Mouse (Mus musculus): ENCODE results near the gene Hcfc1. TPM values are rescaled to one million over a fixed set of nuclear protein-coding genes. Genes with fewer than 3 reads are reported as not detected.

Gene Hcfc1
- polyA plus RNA-seq (2012; rRNA removed) (28.9 and 33.2 TPM in 2 replicates), polyA plus RNA-seq (2014; fragmentation: Nextera tagmentation; extraction: Ambion mirVana) (35.1 and 42.8 TPM in 2 replicates)

DNA sequence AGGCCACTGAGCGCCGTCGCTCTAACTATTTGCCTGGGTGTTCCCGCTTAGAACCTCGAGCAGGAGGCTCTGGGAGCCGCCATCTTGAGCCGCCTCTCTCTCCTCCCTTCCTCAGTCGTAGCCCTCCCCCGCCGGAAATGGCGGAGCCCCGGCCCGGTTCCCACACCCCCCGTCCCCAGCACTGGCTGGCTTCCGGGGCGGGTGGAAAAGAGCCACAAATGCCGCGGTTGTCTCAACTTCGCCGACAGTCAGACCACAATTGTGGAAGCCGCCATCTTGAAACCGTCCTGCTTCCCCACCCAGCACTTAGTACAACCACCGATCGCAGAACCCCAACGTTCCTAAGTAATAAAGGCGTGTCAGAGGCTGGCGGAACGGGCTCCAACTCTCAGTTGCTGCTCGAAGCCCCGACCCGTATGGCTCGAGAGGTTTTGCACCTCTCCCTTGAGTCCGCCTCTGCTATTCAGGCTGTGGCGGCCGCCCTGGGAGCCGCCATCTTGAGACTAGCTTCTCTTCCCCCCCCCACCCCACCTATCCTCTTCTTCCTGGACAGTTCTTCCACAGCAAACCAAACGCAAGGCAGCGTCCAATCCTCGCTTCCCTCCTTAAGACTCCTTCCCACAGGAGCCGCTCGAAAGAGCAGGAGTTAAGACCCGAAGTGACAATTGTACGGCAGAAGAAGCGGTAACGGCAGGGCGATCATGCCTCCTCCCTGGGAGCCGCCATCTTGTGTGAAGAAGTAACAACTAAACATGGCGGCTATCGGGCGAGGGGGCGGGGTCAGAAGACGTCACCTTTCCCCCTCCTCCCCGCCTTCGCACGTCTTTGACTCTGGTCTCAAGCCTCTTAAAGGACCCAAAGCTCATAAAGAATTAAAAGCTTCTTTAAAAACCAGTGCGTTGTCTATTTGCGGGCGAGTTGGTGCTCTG, at the start of gene Hcfc1:
Gene Hcfc1 (minus strand): TSS at position 110 of the 929 bp plus-strand sequence.
- Histone ChIP-seq H3K9ac (replicated peaks) (peak within 1 kb of the TSS; percentile 83), H3K27me3 (ENCODE audit: control insufficient read depth, insufficient read depth, low read length) (no peaks in the 10 kb centered on the region), H3K9me3 (ENCODE audit: control insufficient read depth, low read length) (no peaks in the 10 kb centered on the region), H3K4me1 (replicated peaks; ENCODE audit: control insufficient read depth in 2 of 2, insufficient read depth in 2 of 2, low read length in 1 of 2) (peaks cover 27 to 43% of the 10 kb centered on the region in 2 experiments), H3K36me3 (replicated peaks; ENCODE audit: control insufficient read depth, insufficient read depth, low read depth) (peaks cover 15% of the 10 kb centered on the region), H3K4me3 (ENCODE audit: insufficient read depth in 1 of 2, low read depth in 2 of 2, low read length in 2 of 2) (peak within 1 kb of the TSS; percentile 90 to 99), H3K27ac (peak within 1 kb of the TSS; percentile 88), H3K4me2 (ENCODE audit: low read depth) (peak within 1 kb of the TSS; percentile 84)
- peak; percentile 71 to 77 (median 72) for DNase-seq (ENCODE audit: low read depth in 3 of 3, low spot score in 3 of 3)
- TF ChIP-seq EP300 (IDR thresholded peaks at IDR 0.05; ENCODE audit: low read depth): peak; percentile 28; the same call in 1 of the 2 replicates
- TF ChIP-seq CTCF (IDR thresholded peaks at IDR 0.05; ENCODE audit: low read depth): no peak
- WGBS (ENCODE audit: insufficient replicate concordance): 12% methylated on average over 58 of the region's 58 CpGs
- ATAC-seq (ENCODE audit: insufficient read depth): peak; percentile 50

- TF ChIP-seq EP300 (IDR thresholded peaks at IDR 0.05; ENCODE audit: low read depth) (no peak), CTCF (IDR thresholded peaks at IDR 0.05; ENCODE audit: low read depth) (no peak)
- WGBS (ENCODE audit: insufficient replicate concordance): 94% methylated on average over 1 of the region's 1 CpGs
Observed at GRCm38 (mm10) chrX:74014597-74014996, 48.4 kb upstream of the Hcfc1 start.

DNA sequence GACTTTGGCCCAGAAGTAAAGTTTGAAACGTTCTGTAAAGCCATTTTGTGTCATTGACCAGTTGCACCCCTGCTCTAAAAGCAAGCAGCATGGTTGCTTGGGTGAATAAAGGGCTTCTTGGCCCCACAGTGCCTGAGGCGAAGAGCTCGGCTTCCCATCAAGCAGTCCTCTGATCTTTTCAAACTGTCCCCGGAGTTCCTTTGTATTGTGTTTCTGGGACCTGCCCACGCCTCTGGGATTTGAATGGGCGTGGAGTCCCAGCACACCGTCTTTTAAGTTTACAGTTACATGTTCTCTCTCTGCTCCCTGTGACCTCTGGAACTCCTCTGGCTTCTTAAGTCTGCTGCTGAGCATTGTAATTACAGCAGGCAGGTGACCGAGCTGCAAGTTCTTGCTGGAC, 41.9 kb upstream of the Hcfc1 start:
- TF ChIP-seq EP300 (IDR thresholded peaks at IDR 0.05; ENCODE audit: low read depth) (no peak), CTCF (IDR thresholded peaks at IDR 0.05; ENCODE audit: low read depth) (no peak)
- H3K4me2 ChIP-seq (ENCODE audit: low read depth): no peak overlapping the region
- DNase-seq (ENCODE audit: low read depth in 3 of 3, low spot score in 3 of 3): no peak
- H3K4me3 ChIP-seq (ENCODE audit: insufficient read depth in 1 of 2, low read depth in 2 of 2, low read length in 2 of 2): no peak overlapping the region
- no peaks in the 10 kb centered on the region for H3K4me1 ChIP-seq (replicated peaks; ENCODE audit: control insufficient read depth in 2 of 2, insufficient read depth in 2 of 2, low read length in 1 of 2)
- H3K27ac ChIP-seq: no peak overlapping the region
- WGBS (ENCODE audit: insufficient replicate concordance): 67% methylated on average over 8 of the region's 8 CpGs
- ATAC-seq (ENCODE audit: insufficient read depth): no peak
- no peak overlapping the region for H3K9ac ChIP-seq (replicated peaks)
- H3K36me3 ChIP-seq (replicated peaks; ENCODE audit: control insufficient read depth, insufficient read depth, low read depth): no peaks in the 10 kb centered on the region
- H3K9me3 ChIP-seq (ENCODE audit: control insufficient read depth, low read length): no peaks in the 10 kb centered on the region
- H3K27me3 ChIP-seq (ENCODE audit: control insufficient read depth, insufficient read depth, low read length): no peaks in the 10 kb centered on the region

More at GRCm38 (mm10) chrX:74014597-74014996, 48.4 kb upstream of the Hcfc1 start:
- H3K4me2 ChIP-seq (ENCODE audit: low read depth): no peak overlapping the region
- no peaks in the 10 kb centered on the region for H3K4me1 ChIP-seq (replicated peaks; ENCODE audit: control insufficient read depth in 2 of 2, insufficient read depth in 2 of 2, low read length in 1 of 2)
- no peaks in the 10 kb centered on the region for H3K27me3 ChIP-seq (ENCODE audit: control insufficient read depth, insufficient read depth, low read length)
- no peak overlapping the region for H3K27ac ChIP-seq
- no peak overlapping the region for H3K4me3 ChIP-seq (ENCODE audit: insufficient read depth in 1 of 2, low read depth in 2 of 2, low read length in 2 of 2)
- no peak for DNase-seq (ENCODE audit: low read depth in 3 of 3, low spot score in 3 of 3)
- H3K9me3 ChIP-seq (ENCODE audit: control insufficient read depth, low read length): no peaks in the 10 kb centered on the region
- H3K9ac ChIP-seq (replicated peaks): no peak overlapping the region
- no peaks in the 10 kb centered on the region for H3K36me3 ChIP-seq (replicated peaks; ENCODE audit: control insufficient read depth, insufficient read depth, low read depth)
- ATAC-seq (ENCODE audit: insufficient read depth): no peak

DNA sequence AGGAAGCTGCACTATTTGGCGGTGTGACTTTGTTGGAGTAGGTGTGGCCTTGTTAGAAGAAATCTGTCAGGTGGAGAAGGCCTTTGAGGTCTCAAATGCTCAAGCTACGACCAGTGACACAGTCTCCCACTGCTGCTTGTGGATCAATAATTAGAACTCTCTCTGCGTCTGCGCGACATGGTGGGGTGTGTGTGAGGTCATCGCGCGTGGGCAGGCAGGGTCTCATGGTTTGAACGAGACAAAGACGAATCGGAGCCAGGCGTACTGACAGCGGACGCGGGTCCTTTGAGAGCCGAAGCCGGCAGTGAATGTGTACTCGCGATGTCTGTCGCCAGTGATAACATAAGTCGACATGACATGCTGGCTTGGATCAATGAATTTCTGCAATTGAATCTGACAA, 40.2 kb upstream of the Hcfc1 start:
- H3K4me1 ChIP-seq (replicated peaks; ENCODE audit: control insufficient read depth in 2 of 2, insufficient read depth in 2 of 2, low read length in 1 of 2): no peaks in the 10 kb centered on the region
- ATAC-seq (ENCODE audit: insufficient read depth) (no peak), DNase-seq (ENCODE audit: low read depth in 3 of 3, low spot score in 3 of 3) (no peak)
- TF ChIP-seq EP300 (IDR thresholded peaks at IDR 0.05; ENCODE audit: low read depth): no peak
- no peak overlapping the region for H3K9ac ChIP-seq (replicated peaks)
- H3K27ac ChIP-seq: no peak overlapping the region
- no peaks in the 10 kb centered on the region for H3K9me3 ChIP-seq (ENCODE audit: control insufficient read depth, low read length)
- no peak overlapping the region for H3K4me3 ChIP-seq (ENCODE audit: insufficient read depth in 1 of 2, low read depth in 2 of 2, low read length in 2 of 2)
- H3K27me3 ChIP-seq (ENCODE audit: control insufficient read depth, insufficient read depth, low read length): no peaks in the 10 kb centered on the region
- no peak overlapping the region for H3K4me2 ChIP-seq (ENCODE audit: low read depth)
- H3K36me3 ChIP-seq (replicated peaks; ENCODE audit: control insufficient read depth, insufficient read depth, low read depth): no peaks in the 10 kb centered on the region
- 75% methylated on average over 21 of the region's 21 CpGs for WGBS (ENCODE audit: insufficient replicate concordance)

GRCm38 (mm10) chrX:74003644-74004043, 37.5 kb upstream of the Hcfc1 start:
- Histone ChIP-seq H3K36me3 (replicated peaks; ENCODE audit: control insufficient read depth, insufficient read depth, low read depth) (no peaks in the 10 kb centered on the region), H3K4me3 (ENCODE audit: insufficient read depth in 1 of 2, low read depth in 2 of 2, low read length in 2 of 2) (no peak overlapping the region), H3K27ac (no peak overlapping the region), H3K9me3 (ENCODE audit: control insufficient read depth, low read length) (no peaks in the 10 kb centered on the region), H3K4me2 (ENCODE audit: low read depth) (no peak overlapping the region), H3K4me1 (replicated peaks; ENCODE audit: control insufficient read depth in 2 of 2, insufficient read depth in 2 of 2, low read length in 1 of 2) (peaks cover 11 to 13% of the 10 kb centered on the region in 2 experiments), H3K9ac (replicated peaks) (no peak overlapping the region), H3K27me3 (ENCODE audit: control insufficient read depth, insufficient read depth, low read length) (no peaks in the 10 kb centered on the region)
- TF ChIP-seq CTCF (IDR thresholded peaks at IDR 0.05; ENCODE audit: low read depth) (no peak), EP300 (IDR thresholded peaks at IDR 0.05; ENCODE audit: low read depth) (no peak)
- 35% methylated on average over 2 of the region's 2 CpGs for WGBS (ENCODE audit: insufficient replicate concordance)
- DNase-seq (ENCODE audit: low read depth in 3 of 3, low spot score in 3 of 3) (no peak), ATAC-seq (ENCODE audit: insufficient read depth) (no peak)

All from liver, embryonic 14.5 days (tissue).